Mouse (Mus musculus) embryonic fibroblast, embryonic 13.5 days (primary cell): ENCODE results near the gene Rnase11.

Experiments used
- CTCF ChIP-seq: IDR thresholded peaks from 2 replicates; pipeline ENCODE4 v1.5.1; 2011; ENCODE audit warnings: mild to moderate bottlenecking, control low read depth, low read length, moderate library complexity, borderline replicate concordance; ENCODE audit not compliant: insufficient read depth
- POLR2A ChIP-seq: IDR thresholded peaks from 2 replicates; pipeline ENCODE4 v1.6.1; 2011; ENCODE audit warnings: low read depth, mild to moderate bottlenecking, control low read depth, low read length, moderate library complexity

- TF ChIP-seq CTCF: no peak
- no peak for TF ChIP-seq POLR2A
Measured at GRCm38 (mm10) chr14:51093496-51093895, 43.5 kb upstream of the Rnase11 start.
